Mouse (Mus musculus): ENCODE data around the gene H2-Ke6. TPM values are rescaled to one million over a fixed set of nuclear protein-coding genes. Genes with fewer than 3 reads are reported as not detected.

H2-Ke6 gene
- 207 and 212 TPM in 2 replicates for total RNA-seq (2021)
- long read RNA-seq, experiment 1, transcript H2-Ke6-201 (9 exons, 965 nt) = major isoform, 115 of 296 reads
- long read RNA-seq, experiment 1, partial matches to known transcripts = 146 of 296 reads
- long read RNA-seq, experiment 1, other reads (novel, unspliced or antisense) = 24 of 296 reads
- long read RNA-seq, experiment 2, transcript H2-Ke6-201 (9 exons, 965 nt) = major isoform, 123 of 182 reads
- long read RNA-seq, experiment 2, partial matches to known transcripts = 32 of 182 reads
- long read RNA-seq, experiment 2, other reads (novel, unspliced or antisense) = 19 of 182 reads

DNA sequence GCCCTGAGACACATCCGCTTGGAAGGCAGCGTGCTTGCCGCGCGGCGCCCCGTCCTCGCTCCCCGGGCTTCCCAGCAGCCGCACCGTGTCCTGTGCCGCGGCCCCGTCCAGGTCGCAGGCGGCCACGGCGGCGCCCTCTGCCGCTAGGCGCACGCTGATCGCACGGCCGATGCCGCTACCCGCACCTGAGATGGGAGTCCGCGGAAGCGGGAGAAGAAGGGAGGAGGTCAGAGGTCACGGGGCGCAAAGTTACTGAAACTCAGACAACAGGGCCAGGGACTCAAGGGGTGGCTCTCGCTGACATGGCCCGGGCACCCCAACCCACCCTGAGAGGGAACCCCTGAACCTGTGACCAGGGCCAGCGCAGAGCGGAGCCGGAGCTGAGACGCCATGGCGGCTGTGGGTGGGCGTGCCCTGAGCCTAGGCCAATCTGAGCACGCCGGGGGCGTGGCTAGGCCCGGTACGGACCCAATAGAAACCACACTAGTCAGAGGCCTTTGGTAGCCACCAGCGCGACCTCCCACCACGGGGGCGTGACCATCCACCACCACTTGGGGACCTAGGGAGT, at the start of gene H2-Ke6:
Gene H2-Ke6 (minus strand): TSS at position 405 of the 568 bp plus-strand sequence.
- peak; percentile 96 for DNase-seq

- DNase-seq = peak; percentile 85
Measured at GRCm38 (mm10) chr17:34077549-34077948, 49.7 kb upstream of the H2-Ke6 start.

GRCm38 (mm10) chr17:34075271-34075670, 47.4 kb upstream of the H2-Ke6 start:
- DNase-seq = peak; percentile 78

- no peak for DNase-seq
Measured at GRCm38 (mm10) chr17:34072091-34072490, 44.2 kb upstream of the H2-Ke6 start.

- no peak for DNase-seq
Measured at GRCm38 (mm10) chr17:34068864-34069263, 41.0 kb upstream of the H2-Ke6 start.

DNA sequence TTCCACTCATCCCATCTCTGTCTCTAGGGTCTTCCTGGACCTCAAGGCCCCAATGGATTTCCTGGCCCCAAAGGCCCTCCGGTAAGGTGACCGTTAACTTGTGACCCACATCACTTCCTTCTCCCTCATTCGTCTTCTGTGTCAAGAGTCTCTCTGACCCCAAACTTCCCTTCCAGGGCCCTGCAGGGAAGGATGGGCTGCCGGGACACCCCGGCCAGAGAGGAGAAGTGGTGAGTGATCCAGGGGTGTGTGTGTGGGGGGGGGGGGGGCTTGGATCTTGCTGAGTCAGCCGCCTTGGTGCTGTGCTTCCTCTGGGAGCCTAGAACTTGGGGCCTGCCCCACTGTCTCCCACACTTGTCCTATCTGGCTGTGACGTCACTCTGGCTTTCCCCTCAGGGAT, 29.4 kb upstream of the H2-Ke6 start:
- DNase-seq = no peak

DNA sequence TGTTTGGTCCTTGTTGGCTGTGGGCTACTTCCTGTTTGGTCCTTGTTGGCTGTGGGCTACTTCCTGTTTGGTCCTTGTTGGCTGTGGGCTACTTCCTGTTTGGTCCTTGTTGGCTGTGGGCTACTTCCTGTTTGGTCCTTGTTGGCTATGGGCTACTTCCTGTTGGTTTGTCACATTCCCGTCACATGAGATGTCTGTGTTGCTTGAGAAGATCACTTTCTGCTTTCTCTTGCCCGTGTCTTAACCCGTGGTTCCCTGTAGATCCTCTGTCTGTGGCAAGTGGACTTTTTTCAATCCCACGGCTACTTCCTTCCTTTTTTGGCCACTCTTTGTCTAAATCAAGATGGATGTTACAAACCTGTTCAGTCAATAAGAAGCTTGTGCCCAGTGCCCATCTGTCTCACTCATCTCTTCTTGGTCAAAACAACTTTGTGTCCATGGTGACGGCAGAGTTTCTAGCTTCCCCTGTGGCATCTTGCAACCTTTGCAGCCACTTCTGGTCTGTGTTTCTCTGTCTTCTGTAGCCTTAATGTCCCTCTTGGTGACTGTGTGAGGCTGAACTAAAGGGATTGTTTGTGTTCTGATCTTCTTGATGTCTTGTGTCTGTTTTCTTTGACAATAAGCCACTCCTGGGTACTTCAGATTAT, 19.7 kb upstream of the H2-Ke6 start:
- DNase-seq = no peak

DNA sequence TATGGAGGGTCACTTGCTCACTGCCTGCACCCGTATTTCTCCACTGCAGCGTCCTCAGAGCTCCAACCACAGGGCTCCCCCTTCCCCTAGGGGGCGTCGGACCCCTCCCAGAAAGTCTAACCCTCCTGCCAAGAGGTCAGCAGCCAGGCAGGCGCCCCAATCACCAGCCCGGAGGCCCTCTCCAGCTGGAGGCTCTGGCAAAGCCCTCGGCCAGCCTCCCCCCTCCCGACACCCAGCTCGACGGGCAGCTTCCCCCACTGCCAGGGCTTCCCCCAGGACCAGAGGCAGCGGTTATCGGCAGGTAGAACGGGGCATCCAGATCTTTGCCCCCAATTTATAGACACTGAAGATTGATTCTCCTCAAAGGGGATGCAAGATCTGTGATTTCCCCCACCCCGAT, 18.1 kb upstream of the H2-Ke6 start:
- no peak for DNase-seq

GRCm38 (mm10) chr17:34039562-34040450, 11.9 kb upstream of the H2-Ke6 start:
- DNase-seq = peak; percentile 70

GRCm38 (mm10) chr17:34038878-34039561, 11.2 kb upstream of the H2-Ke6 start, which contains the start of gene Col11a2:
Col11a2 (plus strand) TSS chr17:34039437.
- DNase-seq = peak; percentile 33

DNA sequence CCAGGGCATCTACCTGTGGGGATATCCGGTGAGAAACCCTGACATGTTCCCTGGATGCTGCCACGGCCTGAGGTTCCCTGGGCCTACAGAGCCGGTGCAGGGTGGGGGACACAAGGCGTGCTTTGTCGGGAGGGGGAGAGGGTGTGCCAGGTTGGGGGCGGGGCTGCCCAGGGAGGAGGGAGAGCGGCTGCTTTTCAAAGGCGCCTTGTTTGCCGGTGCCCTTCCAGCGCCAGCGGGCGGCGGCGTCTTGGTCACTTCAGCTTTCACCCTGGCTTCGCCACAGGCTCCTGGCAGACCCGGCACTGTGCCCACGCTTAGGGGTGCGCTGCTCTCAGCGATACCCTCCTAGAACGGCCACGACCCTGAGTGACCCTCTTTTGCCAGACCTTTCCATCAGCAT, 10.6 kb upstream of the H2-Ke6 start:
- DNase-seq = peak; percentile 61

GRCm38 (mm10) chr17:34037241-34037640, 9.4 kb upstream of the H2-Ke6 start:
- peak; percentile 9 for DNase-seq

DNA sequence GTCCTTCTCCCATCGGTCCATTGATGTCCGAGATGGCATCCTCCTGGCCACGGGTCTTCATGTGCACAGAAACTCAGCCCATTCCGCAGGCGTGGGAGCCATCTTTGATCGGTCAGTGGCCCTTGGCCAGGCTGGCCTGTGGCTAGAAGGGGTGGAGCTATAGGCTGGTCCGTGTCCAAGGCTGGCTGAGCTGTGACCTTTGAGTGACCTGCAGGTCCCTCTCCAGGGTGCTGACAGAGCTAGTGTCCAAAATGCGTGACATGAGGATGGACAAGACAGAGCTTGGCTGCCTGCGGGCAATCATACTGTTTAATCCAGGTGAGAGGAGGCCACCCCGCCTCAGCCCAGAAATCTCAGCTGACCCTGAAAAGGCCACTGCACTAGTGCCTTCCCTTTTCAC, 8.8 kb upstream of the H2-Ke6 start:
- peak; percentile 62 for DNase-seq

- no peak for DNase-seq
Measured at GRCm38 (mm10) chr17:34035517-34035916, 7.7 kb upstream of the H2-Ke6 start.

DNA sequence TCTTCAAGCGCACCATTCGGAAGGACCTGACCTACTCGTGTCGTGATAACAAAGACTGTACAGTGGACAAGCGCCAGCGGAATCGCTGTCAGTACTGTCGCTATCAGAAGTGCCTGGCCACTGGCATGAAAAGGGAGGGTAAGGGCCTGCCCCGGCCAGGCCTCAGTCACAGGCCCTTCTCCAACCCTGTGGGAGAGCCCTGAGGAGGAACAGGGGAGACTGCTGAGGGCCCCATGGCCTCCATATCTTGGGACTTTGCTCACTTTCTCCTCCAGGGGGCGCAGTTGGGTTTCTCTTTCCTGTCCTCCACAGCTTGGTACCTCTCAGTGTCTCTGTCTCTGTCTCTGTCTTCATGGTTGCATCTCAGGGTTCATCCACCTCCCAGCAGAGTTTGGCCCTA, 6.2 kb upstream of the H2-Ke6 start:
- peak; percentile 84 for DNase-seq

- DNase-seq = peak; percentile 24
Measured at GRCm38 (mm10) chr17:34033441-34033840, 5.6 kb upstream of the H2-Ke6 start.

DNA sequence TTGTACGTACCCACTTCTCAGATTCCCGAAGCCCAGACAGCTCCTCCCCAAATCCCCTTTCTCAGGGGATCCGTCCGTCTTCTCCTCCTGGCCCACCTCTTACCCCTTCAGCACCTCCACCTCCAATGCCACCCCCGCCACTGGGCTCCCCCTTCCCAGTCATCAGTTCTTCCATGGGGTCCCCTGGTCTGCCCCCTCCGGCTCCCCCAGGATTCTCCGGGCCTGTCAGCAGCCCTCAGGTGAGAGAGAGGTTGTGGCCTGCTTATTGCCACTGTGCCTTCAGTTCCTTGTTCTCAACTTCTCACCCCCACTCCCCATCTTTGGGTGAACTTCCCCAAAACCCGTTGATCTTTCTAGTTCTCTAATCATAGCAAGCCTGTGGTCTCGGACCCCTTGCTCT, 4.9 kb upstream of the H2-Ke6 start:
- DNase-seq = peak; percentile 49

DNA sequence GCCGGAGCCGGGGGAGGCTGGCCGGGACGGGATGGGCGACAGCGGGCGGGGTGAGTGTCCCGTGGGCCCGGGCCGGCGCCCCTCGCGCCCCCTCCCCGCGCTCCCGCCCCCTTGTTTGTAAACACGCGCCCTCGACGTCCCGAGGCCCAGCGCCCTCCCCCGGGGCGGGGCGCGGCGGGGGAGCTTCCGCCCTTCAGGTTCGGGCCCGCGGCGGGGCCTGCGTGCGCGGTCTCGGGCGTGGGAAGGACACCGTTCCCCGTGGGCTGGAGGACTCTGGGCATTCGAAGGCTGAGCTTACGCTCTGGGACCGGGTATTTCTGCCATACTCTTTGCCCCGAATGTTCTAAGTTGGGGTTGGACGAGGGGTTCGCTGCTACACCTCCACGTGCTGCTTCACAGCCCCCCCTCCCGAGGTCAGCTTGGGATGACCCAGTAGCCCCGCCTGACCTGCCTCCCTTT, 4.3 kb upstream of the H2-Ke6 start:
- peak; percentile 87 for DNase-seq

GRCm38 (mm10) chr17:34031465-34032173, 3.8 kb upstream of the H2-Ke6 start, which contains the start of the genes Slc39a7 and Rxrb:
Slc39a7 (minus strand) TSS chr17:34031682.
Rxrb (plus strand) TSS chr17:34031812.
- DNase-seq = peak; percentile 100

GRCm38 (mm10) chr17:34030861-34031326, 3.0 kb upstream of the H2-Ke6 start:
- DNase-seq = peak; percentile 59
